Mouse (Mus musculus) brain, embryonic 14.5 days (tissue): ENCODE results near the gene Nelfa.

Experiments
- CTCF ChIP-seq: fragments of 200-500 bp; IDR thresholded peaks from 2 replicates; pipeline ENCODE4 v1.5.1; 2012; ENCODE audit warnings: inconsistent platforms, mild to moderate bottlenecking, moderate library complexity, borderline replicate concordance; ENCODE audit not compliant: insufficient read depth, insufficient read length; ENCODE audit errors: extremely low read depth
- POLR2A ChIP-seq: fragments of 200-500 bp; IDR thresholded peaks from 2 replicates; pipeline ENCODE4 v1.6.1; 2012; ENCODE audit warnings: mild to moderate bottlenecking, inconsistent platforms, borderline replicate concordance; ENCODE audit not compliant: poor library complexity, insufficient read depth, insufficient read length, severe bottlenecking; ENCODE audit errors: extremely low read depth

GRCm38 (mm10) chr5:33953471-33954185 is 17.4 kb upstream of the Nelfa start:
- TF ChIP-seq POLR2A (no peak), CTCF (no peak)
